17 mouse cellular contexts compared by ENCODE assay signal in genomic region chrX:99873259-99873919, GRCm38 (mm10). TPM values are rescaled to one million over a fixed set of nuclear protein-coding genes. Genes with fewer than 3 reads are reported as not detected.
DNase-seq lines count a peak whose midpoint lies in the region; ATAC-seq and TF ChIP-seq lines count a peak whose summit lies in the region.
"Had no signal": no experiment of that assay in that cellular context is flagged by ENCODE, and none has a peak within 500 bp of the region (broad histone marks: within the 10 kb centered on the region; RNA-seq: fewer than 3 reads in every experiment).

No protein-coding gene starts in this region.

- no peak overlapping the region for H3K4me2 ChIP-seq in midbrain, postnatal 0 days (ENCODE audit: low read depth, low read length, poor library complexity, severe bottlenecking)
- no peak overlapping the region for H3K4me2 ChIP-seq in midbrain, embryonic 13.5 days (replicated peaks)
- H3K4me2 ChIP-seq: intestine, embryonic 15.5 days had no signal

- H3K9me3 ChIP-seq in midbrain, postnatal 0 days (ENCODE audit: low read length) = no peaks in the 10 kb centered on the region
- H3K9me3 ChIP-seq in midbrain, embryonic 13.5 days = no peaks in the 10 kb centered on the region
- H3K9me3 ChIP-seq: intestine, embryonic 15.5 days had no signal

- no peak for TF ChIP-seq EP300 in heart, adult 2 months (IDR thresholded peaks at IDR 0.05; ENCODE audit: insufficient read depth, low read depth, low read length)

- 0 out of 2 replicates have a peak, but pooled peaks have one; percentile 47 for ATAC-seq in midbrain, postnatal 0 days (ENCODE audit: low FRiP score)
- ATAC-seq in midbrain, embryonic 13.5 days = no peak
- ATAC-seq: intestine, embryonic 15.5 days; Patski had no signal

- intact Hi-C loops in heart, adult 2 months (cut with DNase I) = no loop called here

- no peaks in the 10 kb centered on the region; the same call in 1 of the 2 replicates for H3K4me1 ChIP-seq in heart, adult 2 months (ENCODE audit: control insufficient read depth, insufficient read depth, low read length)
- no peaks in the 10 kb centered on the region for H3K4me1 ChIP-seq in midbrain, postnatal 0 days (ENCODE audit: insufficient read depth, low read length)
- no peaks in the 10 kb centered on the region for H3K4me1 ChIP-seq in midbrain, embryonic 13.5 days (replicated peaks)
- H3K4me1 ChIP-seq: intestine, embryonic 15.5 days had no signal

- WGBS in heart, adult 2 months = 56% methylated on average over 2 of the region's 2 CpGs
- 74% methylated on average over 2 of the region's 2 CpGs for WGBS in midbrain, postnatal 0 days
- WGBS in midbrain, embryonic 13.5 days = 91% methylated on average over 2 of the region's 2 CpGs

- peak; percentile 37 to 40 for DNase-seq in cerebellum, postnatal 10 days
- DNase-seq in cerebellum, adult 8-10 months = no peak
- DNase-seq in heart, adult 2 months = peak; percentile 18 to 27
- DNase-seq in heart, adult 8-10 months (ENCODE audit: low spot score) = no peak
- peak; percentile 15 for DNase-seq in midbrain, postnatal 0 days (ENCODE audit: low spot score)
- peak; percentile 10 for DNase-seq in heart, postnatal 4 days
- no peak for DNase-seq in spleen, adult 18-20 months
- DNase-seq: cerebellum, adult 9-10 months; kidney, postnatal 10 days; liver; midbrain, embryonic 14.5 days; thymus, postnatal 14 days had no signal

- H3K36me3 ChIP-seq in heart, adult 2 months (ENCODE audit: control insufficient read depth, insufficient read depth, low read length) = no peaks in the 10 kb centered on the region
- H3K36me3 ChIP-seq in midbrain, postnatal 0 days (ENCODE audit: insufficient read depth, low read length) = no peaks in the 10 kb centered on the region
- H3K36me3 ChIP-seq in midbrain, embryonic 13.5 days = no peaks in the 10 kb centered on the region
- H3K36me3 ChIP-seq: intestine, embryonic 15.5 days had no signal

- no peak overlapping the region for H3K27ac ChIP-seq in heart, adult 2 months
- no peak overlapping the region for H3K27ac ChIP-seq in midbrain, postnatal 0 days (ENCODE audit: low read depth, low read length)
- H3K27ac ChIP-seq in midbrain, embryonic 13.5 days = no peak overlapping the region
- H3K27ac ChIP-seq: intestine, embryonic 15.5 days; macrophage had no signal

- H3K4me3 ChIP-seq in heart, adult 2 months = no peak overlapping the region
- H3K4me3 ChIP-seq in midbrain, postnatal 0 days (ENCODE audit: low read depth, low read length) = no peak overlapping the region
- H3K4me3 ChIP-seq in midbrain, embryonic 13.5 days (replicated peaks) = no peak overlapping the region
- H3K4me3 ChIP-seq: intestine, embryonic 15.5 days had no signal

- no peaks in the 10 kb centered on the region for H3K27me3 ChIP-seq in heart, adult 2 months (ENCODE audit: control insufficient read depth, insufficient read depth, low read length)
- H3K27me3 ChIP-seq in midbrain, postnatal 0 days (ENCODE audit: insufficient read depth, low read length) = 0 out of 2 replicates have a peak, but pooled peaks cover 9% of the 10 kb centered on the region
- H3K27me3 ChIP-seq in midbrain, embryonic 13.5 days = peaks cover 22% of the 10 kb centered on the region

- TF ChIP-seq POLR2A in heart, adult 2 months (IDR thresholded peaks at IDR 0.05; ENCODE audit: insufficient read depth, low read depth, low read length) = no peak

- TF ChIP-seq CTCF in heart, adult 2 months (IDR thresholded peaks at IDR 0.05) = no peak
- TF ChIP-seq CTCF in midbrain, postnatal 0 days (IDR thresholded peaks at IDR 0.05) = no peak

- H3K9ac ChIP-seq in heart, adult 2 months (ENCODE audit: low read depth, low read length) = no peak overlapping the region
- no peak overlapping the region for H3K9ac ChIP-seq in midbrain, postnatal 0 days (replicated peaks; ENCODE audit: low read length, poor library complexity, severe bottlenecking)
- H3K9ac ChIP-seq in midbrain, embryonic 13.5 days (replicated peaks) = no peak overlapping the region
- H3K9ac ChIP-seq: intestine, embryonic 15.5 days had no signal

- no peaks in the 10 kb centered on the region for H3K79me2 ChIP-seq in heart, adult 2 months (replicated peaks; ENCODE audit: control insufficient read depth, insufficient read depth, low read length)

RNA-seq across cellular contexts. Expression of gene Tmem28, which starts 52.6 kb away (rescaled TPM):
- total RNA-seq in heart, adult 2 months (2021) = not detected
- polyA plus RNA-seq in heart, adult 2 months (2012; rRNA removed) = 0.06 TPM in 1 of 2 replicates, not detected in the other
- total RNA-seq in heart, adult 8-10 months (2022) = under 1 TPM in 2 of 4 experiments, not detected in 2; 0.09 to 0.11 TPM
- 8.0 and 10.6 TPM in 2 replicates for total RNA-seq in midbrain, postnatal 0 days (2014; rRNA removed)
- polyA plus RNA-seq in midbrain, postnatal 0 days (2015; fragmentation: Nextera tagmentation; extraction: Ambion mirVana) = 1.1 and 1.2 TPM in 2 replicates
- 1.4 and 1.7 TPM in 2 replicates for polyA plus RNA-seq in midbrain, embryonic 13.5 days (2015; fragmentation: Nextera tagmentation; extraction: Ambion mirVana)
- total RNA-seq in heart, postnatal 4 days (2021) = not detected
- polyA plus RNA-seq: gonadal fat pad, adult 2 months; macrophage; Patski had no signal

Comparison
In these comparisons a context has a peak if more than half of its experiments do, and no peak if none do; other contexts are left out.
1. DNase-seq: peak in cerebellum, postnatal 10 days (2 of 2), heart, adult 2 months (2 of 2), midbrain, postnatal 0 days (single experiment) and heart, postnatal 4 days (single experiment); none in cerebellum, adult 8-10 months (single experiment), heart, adult 8-10 months (single experiment) and spleen, adult 18-20 months (0 of 2).